Mouse (Mus musculus) megakaryocyte, embryonic 14.5 days (primary cell): ENCODE measurements at regions not wholly inside any gene's neighbourhood (a gene's known extent, or its start where the extent isn't known, plus 50 kb on each side); places are given as distances from the start of the nearest gene placed in this dataset.

Source experiments
- FLI1 ChIP-seq: IDR thresholded peaks from 2 replicates; pipeline ENCODE4 v1.6.1; 2012; ENCODE audit warnings: low read length, inconsistent platforms, mixed read lengths
- GATA1 ChIP-seq: IDR thresholded peaks from 3 replicates; pipeline ENCODE4 v1.6.1; 2012; ENCODE audit warnings: mixed read lengths, low read length, inconsistent platforms, borderline replicate concordance

DNA sequence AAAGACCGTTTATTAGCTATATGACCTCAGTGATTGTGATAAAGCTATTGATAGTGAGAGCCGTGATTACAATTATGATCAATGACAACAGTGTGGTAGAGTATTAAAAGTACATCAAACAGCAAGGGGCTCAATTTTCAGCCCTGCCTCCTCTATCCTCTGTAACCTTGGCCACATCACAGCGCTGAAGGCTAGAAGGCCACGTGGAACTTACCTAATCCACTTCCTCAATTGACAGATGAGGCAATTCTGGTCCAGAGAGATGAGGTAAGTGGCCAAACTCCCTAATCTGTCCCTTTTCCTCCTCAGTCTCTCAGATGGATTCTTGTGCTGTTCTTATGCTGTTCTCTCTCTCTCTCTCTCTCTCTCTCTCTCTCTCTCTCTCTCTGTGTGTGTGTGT is 114.7 kb upstream of the Tle3 start:
- no peak for TF ChIP-seq GATA1
- no peak for TF ChIP-seq FLI1
